Mouse (Mus musculus) midbrain, embryonic 10.5 days (tissue): ENCODE measurements around the gene Slc48a1. TPM values are rescaled to one million over a fixed set of nuclear protein-coding genes. Genes with fewer than 3 reads are reported as not detected.

ENCODE experiments used
- DNase-seq: peaks from one replicate; pipeline ENCODE4 v3.0.0-alpha.2; 2017; ENCODE audit warnings: low spot score
- H3K27ac ChIP-seq: fragments of 300-500 bp; sonication (generic); replicated peaks from 2 replicates; pipeline ENCODE4 v1.5.1; 2016; ENCODE audit warnings: mild to moderate bottlenecking
- H3K27me3 ChIP-seq: fragments of 300-500 bp; sonication (generic); 2 replicates; pipeline ENCODE4 v1.6.1; 2016; ENCODE audit warnings: low read depth, mild to moderate bottlenecking; ENCODE audit not compliant: poor library complexity, severe bottlenecking
- H3K36me3 ChIP-seq: fragments of 300-500 bp; sonication (generic); 2 replicates; pipeline ENCODE4 v1.6.1; 2016; ENCODE audit warnings: mild to moderate bottlenecking, moderate library complexity
- H3K4me1 ChIP-seq: fragments of 300-500 bp; sonication (generic); 2 replicates; pipeline ENCODE4 v1.6.1; 2016
- H3K4me3 ChIP-seq: fragments of 300-500 bp; sonication (generic); 2 replicates; pipeline ENCODE4 v1.5.1; 2016; ENCODE audit warnings: mild to moderate bottlenecking, moderate library complexity
- H3K9me3 ChIP-seq: fragments of 300-500 bp; sonication (generic); replicated peaks from 2 replicates; pipeline ENCODE4 v1.6.1; 2016; ENCODE audit warnings: mild to moderate bottlenecking
- WGBS: fragments of 180-500 bp; shearing (Covaris S2); methylation state at CpG from one replicate; pipeline ENCODE4 v1.1.7; 2016; 5-methylcytosine and 5-hydroxymethylcytosine counted together
- polyA plus RNA-seq: library from polyadenylated mRNA; unstranded; fragments of >200 nt; fragmentation: Nextera tagmentation; extraction: Ambion mirVana; gene quantifications from 2 replicates; pipeline ENCODE4 v1.2.1, GENCODE M21; 2016

The Slc48a1 gene
- 30.5 and 36.3 TPM in 2 replicates for polyA plus RNA-seq

- Histone ChIP-seq H3K36me3 (no peaks in the 10 kb centered on the region), H3K27ac (no peak within 1 kb of the TSS), H3K4me3 (no peak within 1 kb of the TSS), H3K9me3 (no peaks in the 10 kb centered on the region), H3K27me3 (peaks cover 57% of the 10 kb centered on the region), H3K4me1 (peaks cover 29% of the 10 kb centered on the region)
- DNase-seq, result no peak
- WGBS, result 79% methylated on average over 8 of the region's 8 CpGs
Observed at GRCm38 (mm10) chr15:97778311-97779098, at the start of gene Slc48a1. Slc48a1 (plus strand) TSS chr15:97778520.

GRCm38 (mm10) chr15:97728804-97729203, 49.5 kb upstream of the Slc48a1 start:
- H3K4me3 ChIP-seq, result no peak overlapping the region

GRCm38 (mm10) chr15:97730365-97730764, 48.0 kb upstream of the Slc48a1 start:
- WGBS, result 57% methylated on average over 6 of the region's 6 CpGs
- no peak for DNase-seq
- peaks cover 5% of the 10 kb centered on the region; the same call in 1 of the 2 replicates for H3K9me3 ChIP-seq
- H3K36me3 ChIP-seq, result no peaks in the 10 kb centered on the region
- H3K27ac ChIP-seq, result no peak overlapping the region
- H3K27me3 ChIP-seq, result no peaks in the 10 kb centered on the region
- no peak overlapping the region for H3K4me3 ChIP-seq
- H3K4me1 ChIP-seq, result peaks cover 21% of the 10 kb centered on the region

More at GRCm38 (mm10) chr15:97728804-97729203, 49.5 kb upstream of the Slc48a1 start:
- Histone ChIP-seq H3K4me1 (peaks cover 21% of the 10 kb centered on the region), H3K27me3 (no peaks in the 10 kb centered on the region), H3K27ac (0 out of 2 replicates have a peak overlapping the region, but pooled peaks have one; percentile 23), H3K36me3 (no peaks in the 10 kb centered on the region), H3K9me3 (peaks cover 4% of the 10 kb centered on the region; the same call in 1 of the 2 replicates)
- no peak for DNase-seq
- 64% methylated on average over 7 of the region's 7 CpGs for WGBS

GRCm38 (mm10) chr15:97731111-97731510, 47.2 kb upstream of the Slc48a1 start, which contains the start of gene Endou:
Endou (minus strand) TSS chr15:97731339.
- peaks cover 18% of the 10 kb centered on the region for H3K4me1 ChIP-seq
- H3K27me3 ChIP-seq, result no peaks in the 10 kb centered on the region
- H3K9me3 ChIP-seq, result peaks cover 5% of the 10 kb centered on the region; the same call in 1 of the 2 replicates
- no peak within 1 kb of the TSS for H3K4me3 ChIP-seq
- no peaks in the 10 kb centered on the region for H3K36me3 ChIP-seq
- no peak within 1 kb of the TSS for H3K27ac ChIP-seq
- 91% methylated on average over 8 of the region's 8 CpGs for WGBS
- no peak for DNase-seq

- Histone ChIP-seq H3K27ac (no peak overlapping the region), H3K36me3 (no peaks in the 10 kb centered on the region), H3K4me1 (peaks cover 9% of the 10 kb centered on the region), H3K9me3 (peaks cover 5% of the 10 kb centered on the region; the same call in 1 of the 2 replicates), H3K4me3 (no peak overlapping the region), H3K27me3 (no peaks in the 10 kb centered on the region)
- no peak for DNase-seq
- WGBS, result 91% methylated on average over 11 of the region's 11 CpGs
Observed at GRCm38 (mm10) chr15:97731988-97732387, 46.3 kb upstream of the Slc48a1 start.

- DNase-seq, result no peak
- Histone ChIP-seq H3K36me3 (no peaks in the 10 kb centered on the region), H3K9me3 (no peaks in the 10 kb centered on the region), H3K27ac (no peak overlapping the region), H3K4me3 (no peak overlapping the region), H3K4me1 (peaks cover 19% of the 10 kb centered on the region), H3K27me3 (no peaks in the 10 kb centered on the region)
- WGBS, result 94% methylated on average over 7 of the region's 7 CpGs
Observed at GRCm38 (mm10) chr15:97738923-97739322, 39.4 kb upstream of the Slc48a1 start.

- 90% methylated on average over 9 of the region's 9 CpGs for WGBS
- Histone ChIP-seq H3K9me3 (no peaks in the 10 kb centered on the region), H3K27me3 (no peaks in the 10 kb centered on the region), H3K27ac (no peak overlapping the region), H3K4me3 (no peak overlapping the region), H3K36me3 (no peaks in the 10 kb centered on the region), H3K4me1 (peaks cover 26% of the 10 kb centered on the region)
- no peak for DNase-seq
Observed at GRCm38 (mm10) chr15:97740283-97740732, 38.0 kb upstream of the Slc48a1 start.

- H3K4me1 ChIP-seq, result peaks cover 29% of the 10 kb centered on the region
- 86% methylated on average over 12 of the region's 12 CpGs for WGBS
- H3K9me3 ChIP-seq, result no peaks in the 10 kb centered on the region
- H3K27me3 ChIP-seq, result no peaks in the 10 kb centered on the region
- no peak overlapping the region for H3K27ac ChIP-seq
- DNase-seq, result no peak
- no peak overlapping the region for H3K4me3 ChIP-seq
- H3K36me3 ChIP-seq, result no peaks in the 10 kb centered on the region
Observed at GRCm38 (mm10) chr15:97741662-97742061, 36.7 kb upstream of the Slc48a1 start.

- no peaks in the 10 kb centered on the region for H3K9me3 ChIP-seq
- no peaks in the 10 kb centered on the region for H3K27me3 ChIP-seq
- H3K4me1 ChIP-seq, result peaks cover 29% of the 10 kb centered on the region
- WGBS, result 77% methylated on average over 7 of the region's 7 CpGs
- 0 out of 2 replicates have a peak overlapping the region, but pooled peaks have one; percentile 23 for H3K27ac ChIP-seq
- DNase-seq, result no peak
- no peaks in the 10 kb centered on the region for H3K36me3 ChIP-seq
- H3K4me3 ChIP-seq, result no peak overlapping the region
Observed at GRCm38 (mm10) chr15:97742074-97742473, 36.2 kb upstream of the Slc48a1 start.

GRCm38 (mm10) chr15:97742600-97742999, 35.7 kb upstream of the Slc48a1 start:
- no peak for DNase-seq
- WGBS, result 66% methylated on average over 4 of the region's 4 CpGs
- H3K4me3 ChIP-seq, result no peak overlapping the region
- H3K27ac ChIP-seq, result 0 out of 2 replicates have a peak overlapping the region, but pooled peaks have one; percentile 23
- H3K36me3 ChIP-seq, result no peaks in the 10 kb centered on the region
- no peaks in the 10 kb centered on the region for H3K9me3 ChIP-seq
- peaks cover 29% of the 10 kb centered on the region for H3K4me1 ChIP-seq
- H3K27me3 ChIP-seq, result no peaks in the 10 kb centered on the region

GRCm38 (mm10) chr15:97743210-97743609, 35.1 kb upstream of the Slc48a1 start:
- WGBS, result 90% methylated on average over 5 of the region's 5 CpGs
- no peaks in the 10 kb centered on the region for H3K27me3 ChIP-seq
- H3K27ac ChIP-seq, result no peak overlapping the region; the same call in 1 of the 2 replicates

GRCm38 (mm10) chr15:97743961-97744525, 34.3 kb upstream of the Slc48a1 start:
- 78% methylated on average over 12 of the region's 12 CpGs for WGBS

More at GRCm38 (mm10) chr15:97743210-97743609, 35.1 kb upstream of the Slc48a1 start:
- Histone ChIP-seq H3K9me3 (no peaks in the 10 kb centered on the region), H3K36me3 (no peaks in the 10 kb centered on the region), H3K4me1 (peaks cover 33% of the 10 kb centered on the region), H3K4me3 (no peak overlapping the region)
- no peak for DNase-seq

More at GRCm38 (mm10) chr15:97743961-97744525, 34.3 kb upstream of the Slc48a1 start:
- H3K9me3 ChIP-seq, result no peaks in the 10 kb centered on the region
- H3K27ac ChIP-seq, result no peak overlapping the region; the same call in 1 of the 2 replicates
- no peaks in the 10 kb centered on the region for H3K36me3 ChIP-seq
- no peaks in the 10 kb centered on the region for H3K27me3 ChIP-seq
- H3K4me1 ChIP-seq, result peaks cover 41% of the 10 kb centered on the region
- no peak for DNase-seq
- H3K4me3 ChIP-seq, result no peak overlapping the region
